Mouse (Mus musculus) kidney, adult 9 months (tissue): Measurements from ENCODE around the gene Acot12.

Experiments used
- DNase-seq: peaks from one replicate; pipeline ENCODE4 v3.0.0; 2022

The Acot12 gene

DNA sequence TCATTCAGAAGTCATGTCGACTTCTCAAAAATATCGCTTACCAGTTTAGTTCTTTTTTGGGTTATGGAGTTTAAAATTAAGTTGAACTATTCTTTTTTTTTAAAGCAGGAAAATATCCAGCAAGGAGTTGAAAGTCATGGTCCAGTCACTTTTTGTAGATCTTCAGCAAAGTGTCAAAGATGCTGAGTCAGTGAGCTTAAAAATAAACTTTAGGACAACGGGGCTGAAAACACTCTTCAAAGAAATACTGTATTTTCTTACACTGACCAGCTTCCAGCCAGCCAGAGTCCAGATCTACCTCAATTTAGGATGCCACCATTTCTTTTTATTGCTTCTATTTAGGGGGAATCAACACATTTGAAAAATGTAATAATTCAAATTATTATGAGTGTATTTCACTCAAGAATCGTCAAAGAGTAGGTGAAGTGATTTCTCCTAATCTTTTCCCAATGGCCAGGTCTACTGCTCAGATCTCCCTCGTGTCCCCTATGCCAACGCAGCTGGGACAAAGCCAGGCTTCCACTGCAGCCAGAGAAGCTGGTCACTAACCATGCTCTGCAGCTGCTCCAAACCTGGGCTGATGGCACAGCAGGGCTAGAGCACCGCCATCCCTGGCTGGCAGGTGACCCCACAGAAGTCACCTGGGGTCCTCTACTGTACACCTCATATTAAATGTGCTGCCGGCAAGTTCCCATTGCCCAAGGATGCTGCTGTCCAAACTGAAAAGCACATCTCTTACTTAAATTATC lies 19.2 kb downstream of the Acot12 start:
- DNase-seq = peak; percentile 61

DNA sequence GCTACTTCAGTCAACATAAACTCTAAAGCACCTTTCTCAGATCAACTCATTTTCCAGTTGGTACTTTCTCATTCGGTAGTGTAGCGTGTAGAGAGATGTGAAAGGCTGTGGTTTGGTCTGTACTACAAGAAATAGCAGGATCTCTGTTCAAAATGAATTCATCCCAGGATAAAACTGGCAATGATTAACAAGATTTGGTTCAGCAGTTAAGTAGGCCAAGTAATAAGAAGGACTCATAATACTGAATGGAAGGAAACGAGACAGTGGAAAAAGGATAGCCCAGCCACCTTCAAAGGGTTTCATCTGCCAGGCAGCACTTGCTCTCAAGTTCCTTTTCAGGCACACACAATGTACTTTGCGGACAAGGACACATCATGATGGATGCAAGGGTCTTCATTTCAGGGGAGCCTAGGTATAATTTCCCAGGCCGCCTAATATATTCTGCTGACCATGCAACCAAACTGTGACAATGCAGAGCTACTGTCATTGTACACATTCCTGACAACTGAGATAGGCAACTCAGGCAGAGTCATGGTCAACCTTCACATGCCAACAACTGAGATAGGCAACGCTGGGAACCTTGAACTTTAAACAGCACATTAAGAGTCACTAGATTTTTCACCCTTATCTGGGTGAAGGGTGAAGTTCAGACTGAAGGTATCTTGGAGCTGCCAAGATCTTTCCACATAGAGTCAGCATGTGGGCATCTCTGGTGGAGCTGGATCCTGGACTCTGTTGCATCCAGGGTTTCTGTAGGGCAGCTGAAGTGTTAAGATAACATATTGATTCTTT lies 20.5 kb downstream of the Acot12 start:
- peak; percentile 85 for DNase-seq

- peak; percentile 47 for DNase-seq
Measured at GRCm38 (mm10) chr13:91763654-91764053, 22.3 kb downstream of the Acot12 start.

DNA sequence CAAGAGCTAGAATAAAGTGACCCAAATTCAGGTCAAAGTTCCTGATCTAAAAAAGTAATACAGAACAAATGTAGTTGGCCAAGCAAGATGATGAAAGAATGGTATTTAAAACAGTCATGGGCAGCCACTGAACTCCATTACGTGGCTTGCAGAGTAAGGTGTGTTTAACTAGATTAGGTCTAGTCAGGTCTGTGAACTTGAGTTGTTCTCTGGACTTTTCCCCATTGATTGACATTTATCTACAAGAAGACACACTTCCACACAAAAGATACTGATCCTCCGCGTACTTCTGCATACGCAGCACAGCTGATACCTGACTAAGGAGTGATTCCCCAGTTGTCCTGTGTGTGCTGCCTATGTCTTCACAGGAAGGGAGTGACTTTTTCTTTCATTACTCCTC lies 24.3 kb downstream of the Acot12 start:
- no peak for DNase-seq

- no peak for DNase-seq
Measured at GRCm38 (mm10) chr13:91768683-91769651, 27.7 kb downstream of the Acot12 start.

DNA sequence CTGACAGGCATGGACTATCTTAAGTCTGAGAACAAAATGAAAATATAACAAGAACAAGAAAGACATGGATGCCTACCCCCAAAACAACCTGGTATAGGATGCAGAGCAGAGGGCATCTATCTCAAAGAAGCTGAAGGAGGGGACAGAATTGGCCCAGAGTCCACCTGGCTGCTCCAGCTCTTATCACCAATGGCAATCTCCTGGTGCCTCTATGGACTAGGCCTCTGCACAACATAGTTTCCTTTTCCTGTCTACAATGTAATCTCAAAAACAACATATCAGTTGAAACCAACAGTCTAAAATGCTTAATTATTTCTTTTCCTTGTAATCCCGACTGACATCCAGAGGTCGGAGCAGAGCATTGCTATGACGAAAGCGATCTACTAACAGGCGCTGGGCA lies 36.8 kb downstream of the Acot12 start:
- DNase-seq = no peak

DNA sequence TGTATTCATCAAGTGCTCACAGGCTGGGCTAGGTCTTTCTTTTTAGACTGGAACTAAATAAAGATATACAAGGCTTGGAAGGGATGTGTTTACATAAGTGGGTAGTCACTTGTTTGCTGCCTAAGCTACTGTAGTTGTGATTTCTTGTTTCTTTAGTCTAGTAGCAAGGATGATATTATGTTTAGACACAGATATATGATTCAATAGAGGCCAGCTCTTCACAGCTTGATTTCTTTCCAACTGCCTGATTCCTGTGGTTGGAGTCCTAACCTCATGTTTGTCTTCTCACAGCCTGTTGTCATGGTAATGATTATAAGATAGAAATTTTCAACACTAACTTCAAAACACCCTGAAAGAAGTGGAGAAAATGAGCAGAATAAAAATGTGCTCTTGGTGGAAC lies 38.6 kb downstream of the Acot12 start:
- no peak for DNase-seq

DNA sequence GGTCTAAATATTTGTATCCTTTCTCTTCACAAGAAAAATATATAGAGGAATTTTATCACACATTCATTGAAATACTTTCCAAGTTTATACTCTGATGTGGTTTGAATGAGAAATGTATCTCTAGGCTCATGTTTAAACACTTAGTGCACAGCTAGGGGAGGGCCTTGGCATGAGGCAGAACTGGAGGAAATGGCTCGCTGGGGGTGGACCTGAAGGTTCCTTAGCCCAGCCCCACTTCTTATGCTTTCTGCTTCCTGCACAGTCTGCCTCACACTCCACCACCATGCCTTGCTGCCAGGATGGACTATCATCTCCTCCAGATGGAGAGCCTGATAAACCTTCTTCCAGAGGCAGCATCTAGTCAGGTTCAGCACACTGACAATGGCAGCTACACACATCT lies 50.7 kb downstream of the Acot12 start:
- DNase-seq = no peak

DNA sequence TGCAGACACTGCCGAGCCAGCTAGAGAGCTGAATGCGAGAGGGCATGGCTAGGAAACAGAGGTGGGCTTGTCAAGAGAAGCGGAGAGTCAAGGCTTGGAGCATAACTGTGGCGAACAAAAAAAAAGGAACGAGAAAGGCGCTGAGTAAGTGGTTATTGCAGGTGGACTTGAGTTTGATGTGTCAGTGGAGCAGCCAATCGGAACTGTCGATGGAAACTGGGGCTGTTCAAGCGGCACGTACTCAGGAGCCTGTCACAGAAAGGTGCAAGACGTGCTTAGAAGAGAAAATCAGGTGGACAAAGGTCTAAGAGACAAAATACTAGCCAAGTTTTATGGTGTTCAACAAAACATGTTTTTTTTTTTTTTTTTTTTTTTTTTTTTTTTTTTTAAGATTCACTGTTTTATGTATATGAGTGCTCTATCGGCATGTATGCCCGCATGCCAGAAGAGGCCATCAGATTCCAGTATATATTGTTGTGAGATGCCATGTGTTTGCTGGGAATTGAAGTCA lies 53.7 kb downstream of the Acot12 start:
- peak; percentile 83 for DNase-seq

DNA sequence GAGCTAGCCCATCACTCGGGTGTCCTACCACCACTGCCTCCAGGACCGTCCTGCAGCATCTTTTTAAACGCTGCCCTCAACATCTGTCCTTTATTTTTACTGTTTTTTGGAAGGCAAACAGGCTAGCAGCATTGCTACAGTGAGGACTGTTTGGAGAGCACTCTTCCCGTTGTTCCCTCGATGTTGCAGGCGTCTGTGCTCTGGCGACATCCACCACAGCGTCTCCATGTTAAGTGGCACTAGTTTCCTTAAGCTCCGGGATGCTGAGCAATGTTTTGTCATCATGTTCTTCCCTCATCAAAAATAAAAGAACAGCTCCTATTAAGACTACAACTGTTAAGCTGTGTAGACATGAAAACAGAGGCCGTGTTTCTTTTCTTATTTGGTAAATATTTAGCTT lies 54.3 kb downstream of the Acot12 start:
- no peak for DNase-seq

GRCm38 (mm10) chr13:91796003-91796402 lies 54.7 kb downstream of the Acot12 start:
- no peak for DNase-seq

GRCm38 (mm10) chr13:91796916-91797315 lies 55.6 kb downstream of the Acot12 start:
- DNase-seq = peak; percentile 73

GRCm38 (mm10) chr13:91797442-91797841 lies 56.1 kb downstream of the Acot12 start:
- no peak for DNase-seq

- DNase-seq = no peak
Measured at GRCm38 (mm10) chr13:91801726-91802125, 60.4 kb downstream of the Acot12 start.

- peak; percentile 90 for DNase-seq
Measured at GRCm38 (mm10) chr13:91807155-91807839, 66.0 kb downstream of the Acot12 start, which contains the start of gene Zcchc9. TSS of gene Zcchc9 (minus strand) at chr13:91807705.

- DNase-seq = no peak
Measured at GRCm38 (mm10) chr13:91807874-91808575, 66.7 kb downstream of the Acot12 start.

GRCm38 (mm10) chr13:91809476-91809875 lies 68.2 kb downstream of the Acot12 start:
- no peak for DNase-seq

GRCm38 (mm10) chr13:91814670-91815069 lies 73.4 kb downstream of the Acot12 start:
- no peak for DNase-seq

DNA sequence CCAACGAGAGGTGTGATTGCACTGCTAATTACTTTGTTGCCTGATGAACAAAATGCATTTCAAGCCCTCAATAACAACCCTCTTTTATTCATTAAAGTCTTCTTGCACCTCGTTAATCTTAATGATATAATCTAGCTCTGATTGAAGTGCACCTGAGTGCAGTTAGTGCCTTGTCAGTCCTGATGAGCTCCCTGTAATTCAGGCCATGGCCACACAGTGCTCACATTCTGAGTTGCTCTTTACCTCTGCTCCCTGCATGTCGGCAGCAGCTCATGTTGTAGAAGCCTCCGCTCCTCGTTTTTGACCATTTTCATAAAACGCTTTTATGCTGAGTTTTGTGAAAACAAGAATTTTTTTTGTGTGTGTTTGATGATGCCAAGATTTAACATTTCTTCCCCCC lies 82.4 kb downstream of the Acot12 start:
- no peak for DNase-seq

- DNase-seq = no peak
Measured at GRCm38 (mm10) chr13:91824845-91825550, 83.7 kb downstream of the Acot12 start.

DNA sequence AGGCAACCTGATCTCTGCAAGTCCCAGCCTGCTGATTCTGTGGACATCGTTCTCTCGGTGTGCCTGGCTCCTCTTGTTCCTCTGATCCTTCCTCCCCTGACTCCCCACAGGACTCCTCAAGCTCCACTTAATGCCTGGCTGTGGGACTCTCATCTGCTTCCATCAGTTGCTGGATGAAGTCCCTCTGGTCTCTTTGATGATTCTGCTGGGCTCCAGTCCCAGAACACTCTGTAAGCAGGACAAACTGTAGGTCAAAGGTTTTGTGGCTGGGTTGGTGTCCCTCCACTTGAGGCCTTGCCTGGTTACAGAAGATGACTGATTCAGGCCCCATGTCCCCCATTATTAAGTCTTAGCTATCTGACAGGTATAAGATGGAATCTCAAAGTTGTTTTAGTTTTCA lies 84.8 kb downstream of the Acot12 start:
- DNase-seq = no peak
